Mouse (Mus musculus) thymus, adult 2 months (tissue): Measurements from ENCODE around the gene Srsy. TPM values are rescaled to one million over a fixed set of nuclear protein-coding genes. Genes with fewer than 3 reads are reported as not detected.
"Not testable (repeated sequence)": the region's sequence is repeated elsewhere in the genome, so short reads cannot be mapped to it uniquely, and the experiment has no call there.

Experiments used
- DNase-seq: peaks from one replicate; pipeline ENCODE4 v3.0.0; 2021
- H3K27ac ChIP-seq: fragments of 200-500 bp; 2 replicates; pipeline ENCODE4 v1.5.1; 2012; ENCODE audit warnings: low read length, control low read depth; ENCODE audit not compliant: control insufficient read depth, insufficient read depth
- H3K27me3 ChIP-seq: fragments of 200-500 bp; 2 replicates; pipeline ENCODE4 v1.6.1; 2012; ENCODE audit warnings: mild to moderate bottlenecking, low read length, moderate library complexity, mixed read lengths; ENCODE audit not compliant: control insufficient read depth, insufficient read depth
- H3K36me3 ChIP-seq: fragments of 200-500 bp; 2 replicates; pipeline ENCODE4 v1.6.1; 2012; ENCODE audit warnings: mild to moderate bottlenecking, low read length, moderate library complexity; ENCODE audit not compliant: control insufficient read depth, insufficient read depth
- H3K4me1 ChIP-seq: fragments of 200-500 bp; replicated peaks from 2 replicates; pipeline ENCODE4 v1.6.1; 2012; ENCODE audit warnings: low read length; ENCODE audit not compliant: control insufficient read depth, insufficient read depth
- H3K4me3 ChIP-seq: fragments of 200-500 bp; 2 replicates; pipeline ENCODE4 v1.5.1; 2012; ENCODE audit warnings: mild to moderate bottlenecking, low read length, control low read depth, moderate library complexity; ENCODE audit not compliant: control insufficient read depth, insufficient read depth
- WGBS: fragments of 180-500 bp; shearing (Covaris S2); methylation state at CpG from one replicate; pipeline ENCODE4 v1.1.7; 2018; 5-methylcytosine and 5-hydroxymethylcytosine counted together
- polyA plus RNA-seq: library from polyadenylated mRNA; depleted of rRNA; stranded (reverse); fragments of >200 nt; gene quantifications from 2 replicates; pipeline ENCODE4 v1.2.3, GENCODE M21; 2012; rRNA removed

Srsy gene
- polyA plus RNA-seq, result not detected in 2 replicates

GRCm38 (mm10) chrY:17937230-17937629 lies at the start of gene Srsy:
Gene Srsy, minus strand, starts transcription at chrY:17937330.
- no CpG with 5 or more reads among the region's 1 CpGs for WGBS
- H3K27me3 ChIP-seq, DNase-seq, H3K4me1 ChIP-seq, H3K4me3 ChIP-seq, H3K36me3 ChIP-seq, H3K27ac ChIP-seq: not testable (repeated sequence)

Other genes starting within 250 kb of the Srsy start
- not detected in 2 replicates for gene Gm21904, start 91.1 kb downstream of the Srsy start, polyA plus RNA-seq
- gene Gm20772, start 62.6 kb downstream of the Srsy start, polyA plus RNA-seq, result not detected in 2 replicates
- gene Gm20831, start 62.6 kb downstream of the Srsy start, polyA plus RNA-seq, result not detected in 2 replicates
- not detected in 2 replicates for gene Gm21764, start 124.5 kb upstream of the Srsy start, polyA plus RNA-seq
- not detected in 2 replicates for gene Ssty1, start 151.8 kb upstream of the Srsy start, polyA plus RNA-seq